Mouse (Mus musculus) thymus, adult 2 months (tissue): ENCODE data around the gene Sap25.

Source experiments
- CTCF ChIP-seq: fragments of 200-500 bp; IDR thresholded peaks from 2 replicates; pipeline ENCODE4 v1.5.1; 2012; ENCODE audit warnings: mild to moderate bottlenecking, control low read depth, low read length, moderate library complexity, borderline replicate concordance; ENCODE audit not compliant: control insufficient read depth, poor library complexity, insufficient read depth; ENCODE audit errors: extremely low read depth
- POLR2A ChIP-seq: fragments of 200-500 bp; IDR thresholded peaks from 2 replicates; pipeline ENCODE4 v1.6.1; 2012; ENCODE audit warnings: mild to moderate bottlenecking, low read length, control low read depth, moderate library complexity; ENCODE audit not compliant: control insufficient read depth, poor library complexity, insufficient read depth; ENCODE audit errors: extremely low read depth

GRCm38 (mm10) chr5:137691881-137692280, 50.7 kb downstream of the Sap25 start:
- no peak for TF ChIP-seq CTCF
- no peak for TF ChIP-seq POLR2A
